Mouse (Mus musculus) liver, postnatal 0 days (tissue): ENCODE data around the gene Rnf216.

Source experiments
- CTCF ChIP-seq: sonication (generic); IDR thresholded peaks from 2 replicates; pipeline ENCODE4 v1.5.1; 2016; ENCODE audit warnings: antibody characterized with exemption, low read depth
- EP300 ChIP-seq: IDR thresholded peaks from 2 replicates; pipeline ENCODE4 v1.6.1; 2016; ENCODE audit warnings: antibody characterized with exemption, low read depth, mild to moderate bottlenecking

DNA sequence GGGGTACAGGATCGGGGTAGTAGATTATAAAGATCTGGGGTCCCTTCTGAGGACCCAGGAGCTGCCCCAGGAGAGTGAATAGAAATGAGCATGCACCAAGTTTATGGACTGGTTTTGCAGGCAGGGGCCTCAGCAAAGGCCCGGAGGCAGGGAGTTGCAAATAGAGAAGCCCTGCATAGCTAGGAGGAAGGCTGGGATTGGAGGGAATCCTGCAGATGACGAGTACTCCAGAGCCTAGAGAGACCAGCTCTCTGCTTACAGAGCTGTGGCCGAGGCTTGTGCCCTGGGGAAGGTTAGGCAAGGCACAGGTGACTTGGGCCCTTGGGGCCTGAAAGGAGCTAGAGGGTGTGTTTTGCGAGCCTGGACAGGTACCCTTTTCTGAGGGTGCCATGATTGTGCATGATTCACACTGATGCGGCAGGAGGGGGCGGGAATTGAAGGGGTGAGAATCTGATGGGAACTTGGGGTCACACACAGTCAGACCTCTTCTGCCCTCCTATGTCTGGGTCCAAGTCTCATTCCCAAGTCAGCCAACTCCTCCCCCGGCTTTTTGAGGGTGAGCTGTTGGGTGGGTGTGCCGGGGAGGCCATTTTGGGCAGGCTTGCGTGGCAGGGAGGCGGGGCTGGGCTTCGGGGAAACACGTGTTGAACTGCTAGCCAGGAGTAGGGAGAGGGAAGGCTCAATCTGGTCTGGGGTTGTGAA, 149.6 kb downstream of the Rnf216 start:
- TF ChIP-seq CTCF (no peak), EP300 (no peak)
